Mouse (Mus musculus): ENCODE results near the gene Cd28. TPM values are rescaled to one million over a fixed set of nuclear protein-coding genes. Genes with fewer than 3 reads are reported as not detected.
A peak's percentile ranks its signal among the peaks of the same experiment; 100 is the strongest.

Cd28 gene
- polyA plus RNA-seq, 1 experiment from 2014 or later = 0.16 TPM

DNA sequence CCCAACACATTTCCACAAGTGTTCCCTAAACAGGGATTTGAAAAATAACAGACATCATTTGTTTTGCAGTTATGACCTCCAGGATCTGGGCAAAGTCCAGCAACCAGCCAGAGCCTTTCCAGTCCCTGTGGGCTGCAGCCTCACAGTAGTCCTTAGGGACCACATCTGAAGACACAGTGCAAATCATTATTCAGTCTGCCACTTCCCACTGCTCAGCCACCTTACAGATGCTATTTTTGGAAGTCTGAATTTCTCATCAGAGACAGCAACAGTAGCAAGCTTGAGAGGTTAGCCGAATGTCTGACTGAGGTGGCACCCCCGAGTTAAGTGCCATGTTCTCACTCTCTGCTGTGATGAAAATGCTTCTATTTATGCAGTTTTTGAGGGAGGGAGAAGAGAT, 15.3 kb downstream of the Cd28 start:
- TF ChIP-seq CTCF (IDR thresholded peaks at IDR 0.05; ENCODE audit: low read depth) = no peak
- H3K4me2 ChIP-seq (ENCODE audit: low read length) = no peak overlapping the region
- 92% methylated on average over 2 of the region's 2 CpGs for WGBS
- no peaks in the 10 kb centered on the region for H3K27me3 ChIP-seq (ENCODE audit: insufficient read depth, low read length)
- H3K9me3 ChIP-seq (replicated peaks; ENCODE audit: low read length) = no peaks in the 10 kb centered on the region
- 0 out of 2 replicates have a peak, but pooled peaks cover 3% of the 10 kb centered on the region for H3K4me1 ChIP-seq (replicated peaks; ENCODE audit: insufficient read depth, low read length)
- no peak overlapping the region for H3K4me3 ChIP-seq (replicated peaks; ENCODE audit: low read depth, low read length)
- no peak overlapping the region for H3K27ac ChIP-seq
- ATAC-seq (replicated peaks; ENCODE audit: low FRiP score, low read depth) (no peak), DNase-seq (ENCODE audit: low spot score) (no peak)
- no peak overlapping the region for H3K9ac ChIP-seq (ENCODE audit: low read depth, low read length)
- H3K36me3 ChIP-seq (ENCODE audit: insufficient read depth, low read length) = no peaks in the 10 kb centered on the region

DNA sequence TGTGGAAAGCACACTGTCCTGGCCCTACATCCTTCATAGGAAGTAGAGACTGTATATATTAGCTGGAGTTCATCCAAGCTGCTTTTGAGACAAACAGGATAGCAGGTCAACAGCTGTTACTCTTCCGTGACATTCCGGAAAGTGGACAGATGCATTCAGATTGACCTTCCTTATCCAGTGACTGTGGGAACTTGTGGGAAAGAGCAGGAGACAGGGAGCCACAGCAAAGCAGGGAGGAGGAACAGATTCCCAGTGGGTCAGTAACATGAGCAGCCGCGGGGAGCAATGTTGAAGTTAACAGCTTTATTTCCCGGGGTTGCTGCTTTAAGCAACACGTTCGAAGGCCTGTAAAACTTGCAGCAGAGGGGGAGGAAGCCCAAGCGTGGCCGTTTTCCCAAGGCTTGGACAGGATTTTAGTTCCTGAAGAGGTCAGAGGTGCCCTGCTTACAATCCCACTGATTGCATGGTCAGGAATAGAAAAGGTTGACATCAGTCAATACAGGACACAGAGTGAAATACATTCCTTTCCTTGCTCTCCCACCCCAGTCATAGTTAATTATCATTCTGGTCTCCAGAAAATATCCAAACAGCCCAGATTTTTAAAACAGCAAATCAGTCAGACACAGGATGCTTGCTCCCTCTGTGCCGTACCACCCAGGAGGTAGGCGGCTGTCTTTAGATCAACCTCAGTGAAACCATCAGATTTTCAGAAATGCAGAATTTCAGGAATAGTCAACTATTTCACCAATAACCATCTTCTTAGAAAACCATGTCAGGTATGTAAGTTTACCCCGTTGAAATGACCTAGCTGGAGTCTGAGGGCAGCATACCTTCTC, 18.7 kb downstream of the Cd28 start:
- no peaks in the 10 kb centered on the region for H3K9me3 ChIP-seq (replicated peaks; ENCODE audit: low read length)
- WGBS = 19% methylated on average over 12 of the region's 12 CpGs

DNA sequence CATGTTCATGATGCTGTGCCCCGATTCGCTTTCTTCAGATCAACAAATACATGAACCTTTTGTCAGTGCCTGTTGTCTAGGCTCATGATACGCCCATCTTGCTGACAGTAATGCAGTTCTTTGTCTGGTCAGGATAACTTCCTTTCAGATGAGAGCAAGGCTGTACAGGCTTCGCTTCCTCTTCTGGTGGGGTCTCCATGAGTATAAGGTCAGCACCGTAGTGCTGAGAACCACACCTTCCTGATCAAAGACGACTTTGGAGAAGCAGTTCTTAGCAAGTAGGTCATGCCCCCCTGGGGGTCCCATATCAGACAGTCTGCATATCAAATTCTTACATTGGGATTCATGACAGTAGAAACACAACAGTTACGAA, 19.3 kb downstream of the Cd28 start:
- Histone ChIP-seq H3K9ac (ENCODE audit: low read depth, low read length) (no peak overlapping the region), H3K27ac (peak overlapping the region; percentile 71; the same call in 1 of the 2 replicates), H3K4me2 (ENCODE audit: low read length) (no peak overlapping the region), H3K4me3 (replicated peaks; ENCODE audit: low read depth, low read length) (no peak overlapping the region), H3K27me3 (ENCODE audit: insufficient read depth, low read length) (no peaks in the 10 kb centered on the region), H3K9me3 (replicated peaks; ENCODE audit: low read length) (no peaks in the 10 kb centered on the region), H3K4me1 (replicated peaks; ENCODE audit: insufficient read depth, low read length) (0 out of 2 replicates have a peak, but pooled peaks cover 3% of the 10 kb centered on the region), H3K36me3 (ENCODE audit: insufficient read depth, low read length) (no peaks in the 10 kb centered on the region)
- no peak for TF ChIP-seq CTCF (IDR thresholded peaks at IDR 0.05; ENCODE audit: low read depth)
- 52% methylated on average over 7 of the region's 7 CpGs for WGBS
- DNase-seq (ENCODE audit: low spot score) (no peak), ATAC-seq (replicated peaks; ENCODE audit: low FRiP score, low read depth) (no peak)

More for the DNA sequence above, 18.7 kb downstream of the Cd28 start:
- H3K36me3 ChIP-seq (ENCODE audit: insufficient read depth, low read length) = no peaks in the 10 kb centered on the region
- no peak overlapping the region for H3K9ac ChIP-seq (ENCODE audit: low read depth, low read length)
- no peak for TF ChIP-seq CTCF (IDR thresholded peaks at IDR 0.05; ENCODE audit: low read depth)
- ATAC-seq (replicated peaks; ENCODE audit: low FRiP score, low read depth) (peak; percentile 59; the same call in 1 of the 2 replicates), DNase-seq (ENCODE audit: low spot score) (peak; percentile 94)
- no peaks in the 10 kb centered on the region for H3K27me3 ChIP-seq (ENCODE audit: insufficient read depth, low read length)
- no peak overlapping the region for H3K4me3 ChIP-seq (replicated peaks; ENCODE audit: low read depth, low read length)
- no peak overlapping the region for H3K4me2 ChIP-seq (ENCODE audit: low read length)
- H3K4me1 ChIP-seq (replicated peaks; ENCODE audit: insufficient read depth, low read length) = 0 out of 2 replicates have a peak, but pooled peaks cover 3% of the 10 kb centered on the region
- peak overlapping the region; percentile 71 for H3K27ac ChIP-seq

DNA sequence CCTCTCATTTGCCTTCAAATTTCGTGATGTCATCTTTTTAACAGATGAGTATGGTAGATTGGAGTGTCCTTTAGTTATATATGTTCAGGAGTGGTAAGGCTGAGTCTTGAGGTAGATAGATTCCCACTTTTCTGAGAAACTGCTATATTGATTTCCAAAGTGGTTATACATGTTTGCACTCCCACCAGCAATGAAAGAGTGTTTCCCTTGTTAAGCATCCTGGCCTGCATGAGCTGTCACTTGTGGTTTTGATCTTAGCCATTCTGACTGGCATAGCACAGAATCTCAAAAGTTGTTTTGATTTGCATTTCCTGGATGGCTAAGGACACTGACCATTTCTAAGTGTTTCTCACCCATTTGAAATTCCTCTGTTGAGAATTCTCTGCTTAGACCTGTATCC, 27.7 kb downstream of the Cd28 start:
- Histone ChIP-seq H3K4me1 (replicated peaks; ENCODE audit: insufficient read depth, low read length) (no peaks in the 10 kb centered on the region), H3K27ac (no peak overlapping the region), H3K9me3 (replicated peaks; ENCODE audit: low read length) (no peaks in the 10 kb centered on the region), H3K9ac (ENCODE audit: low read depth, low read length) (no peak overlapping the region), H3K4me2 (ENCODE audit: low read length) (no peak overlapping the region), H3K27me3 (ENCODE audit: insufficient read depth, low read length) (no peaks in the 10 kb centered on the region), H3K36me3 (ENCODE audit: insufficient read depth, low read length) (no peaks in the 10 kb centered on the region), H3K4me3 (replicated peaks; ENCODE audit: low read depth, low read length) (no peak overlapping the region)
- 77% methylated on average over 1 of the region's 1 CpGs for WGBS
- TF ChIP-seq CTCF (IDR thresholded peaks at IDR 0.05; ENCODE audit: low read depth) = no peak
- no peak for DNase-seq (ENCODE audit: low spot score)
- ATAC-seq (replicated peaks; ENCODE audit: low FRiP score, low read depth) = no peak

DNA sequence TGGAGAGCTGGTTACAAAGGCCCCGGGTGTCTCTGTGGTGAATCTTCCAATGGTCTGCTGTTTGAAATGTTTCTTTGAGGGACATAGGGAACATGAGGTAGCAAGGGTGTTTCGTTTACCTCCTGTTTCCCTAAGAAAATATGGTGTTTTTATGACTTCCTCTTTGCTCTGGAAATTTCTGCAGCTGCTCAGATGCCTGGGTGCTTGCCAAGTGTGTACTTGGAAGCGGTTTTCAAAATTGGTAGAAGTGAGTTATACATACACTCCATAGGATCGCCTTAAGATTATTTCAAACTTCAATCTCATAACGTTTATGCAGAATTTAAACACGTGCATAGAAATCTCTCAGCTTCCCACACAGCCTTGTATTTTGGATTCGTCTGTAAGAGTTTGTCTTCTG, 29.1 kb downstream of the Cd28 start:
- Histone ChIP-seq H3K4me2 (ENCODE audit: low read length) (no peak overlapping the region), H3K36me3 (ENCODE audit: insufficient read depth, low read length) (no peaks in the 10 kb centered on the region), H3K9ac (ENCODE audit: low read depth, low read length) (no peak overlapping the region), H3K4me3 (replicated peaks; ENCODE audit: low read depth, low read length) (no peak overlapping the region), H3K27ac (0 out of 2 replicates have a peak overlapping the region, but pooled peaks have one; percentile 50), H3K27me3 (ENCODE audit: insufficient read depth, low read length) (no peaks in the 10 kb centered on the region), H3K4me1 (replicated peaks; ENCODE audit: insufficient read depth, low read length) (no peaks in the 10 kb centered on the region), H3K9me3 (replicated peaks; ENCODE audit: low read length) (no peaks in the 10 kb centered on the region)
- no peak for TF ChIP-seq CTCF (IDR thresholded peaks at IDR 0.05; ENCODE audit: low read depth)
- no peak for ATAC-seq (replicated peaks; ENCODE audit: low FRiP score, low read depth)
- 40% methylated on average over 7 of the region's 7 CpGs for WGBS
- peak; percentile 83 for DNase-seq (ENCODE audit: low spot score)

DNA sequence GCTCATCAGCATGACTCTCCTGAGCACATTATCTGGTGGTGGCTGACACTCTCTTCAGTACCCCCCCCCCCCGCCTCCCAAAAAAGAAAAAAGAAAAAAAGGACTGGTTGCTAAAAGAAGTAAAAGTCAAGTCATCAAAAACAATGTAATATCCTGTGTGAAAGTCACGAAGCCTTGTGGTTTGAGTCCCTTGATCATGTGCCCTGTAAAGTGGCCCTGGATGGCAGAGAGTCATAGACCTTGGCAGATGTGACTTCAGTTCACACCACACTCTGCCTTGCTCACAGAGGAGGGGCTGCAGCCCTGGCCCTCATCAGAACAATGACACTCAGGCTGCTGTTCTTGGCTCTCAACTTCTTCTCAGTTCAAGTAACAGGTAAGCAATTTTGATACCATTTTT, 29.6 kb downstream of the Cd28 start:
- no peak overlapping the region for H3K9ac ChIP-seq (ENCODE audit: low read depth, low read length)
- no peak for TF ChIP-seq CTCF (IDR thresholded peaks at IDR 0.05; ENCODE audit: low read depth)

More for the DNA sequence above, 29.6 kb downstream of the Cd28 start:
- no peaks in the 10 kb centered on the region for H3K9me3 ChIP-seq (replicated peaks; ENCODE audit: low read length)
- no peaks in the 10 kb centered on the region for H3K27me3 ChIP-seq (ENCODE audit: insufficient read depth, low read length)
- ATAC-seq (replicated peaks; ENCODE audit: low FRiP score, low read depth) (no peak), DNase-seq (ENCODE audit: low spot score) (no peak)
- H3K36me3 ChIP-seq (ENCODE audit: insufficient read depth, low read length) = no peaks in the 10 kb centered on the region
- no peak overlapping the region for H3K4me3 ChIP-seq (replicated peaks; ENCODE audit: low read depth, low read length)
- no peak overlapping the region for H3K4me2 ChIP-seq (ENCODE audit: low read length)
- 38% methylated on average over 2 of the region's 2 CpGs for WGBS
- H3K27ac ChIP-seq = no peak overlapping the region
- H3K4me1 ChIP-seq (replicated peaks; ENCODE audit: insufficient read depth, low read length) = no peaks in the 10 kb centered on the region
